Mouse (Mus musculus) neural tube, embryonic 14.5 days (tissue): ENCODE data around the gene R3hdml. TPM values are rescaled to one million over a fixed set of nuclear protein-coding genes. Genes with fewer than 3 reads are reported as not detected.
A peak's percentile ranks its signal among the peaks of the same experiment; 100 is the strongest.

ENCODE experiments used
- ATAC-seq: fragments of 200-750 bp; cut with Nextera tagmentation; 2 replicates; pipeline ENCODE4 v1.8.0; 2017; ENCODE audit warnings: low read depth, mild to moderate bottlenecking, moderate TSS enrichment, moderate library complexity
- H3K27ac ChIP-seq: fragments of 300-500 bp; sonication (generic); 2 replicates; pipeline ENCODE4 v1.5.1; 2014; ENCODE audit warnings: low read depth, mild to moderate bottlenecking, control low read depth, low read length, moderate library complexity, mixed read lengths
- H3K27me3 ChIP-seq: fragments of 300-500 bp; sonication (generic); 2 replicates; pipeline ENCODE4 v1.6.1; 2014; ENCODE audit warnings: low read length; ENCODE audit not compliant: control insufficient read depth, insufficient read depth
- H3K36me3 ChIP-seq: fragments of 300-500 bp; sonication (generic); 2 replicates; pipeline ENCODE4 v1.6.1; 2014; ENCODE audit warnings: low read length, mixed read lengths; ENCODE audit not compliant: control insufficient read depth, insufficient read depth
- H3K4me1 ChIP-seq: fragments of 300-500 bp; sonication (generic); 2 replicates; pipeline ENCODE4 v1.6.1; 2014; ENCODE audit warnings: low read length; ENCODE audit not compliant: control insufficient read depth, insufficient read depth
- H3K4me2 ChIP-seq: fragments of 300-500 bp; sonication (generic); 2 replicates; pipeline ENCODE4 v1.6.1; 2014; ENCODE audit warnings: mild to moderate bottlenecking, low read depth, low read length, control low read depth
- H3K4me3 ChIP-seq: fragments of 300-500 bp; sonication (generic); 2 replicates; pipeline ENCODE4 v1.5.1; 2014; ENCODE audit warnings: low read depth, low read length, control low read depth, mixed read lengths
- H3K9ac ChIP-seq: fragments of 300-500 bp; sonication (generic); replicated peaks from 2 replicates; pipeline ENCODE4 v1.6.1; 2014; ENCODE audit warnings: low read depth, mild to moderate bottlenecking, control low read depth, low read length, mixed read lengths
- H3K9me3 ChIP-seq: fragments of 300-500 bp; sonication (generic); 2 replicates; pipeline ENCODE4 v1.6.1; 2016; ENCODE audit warnings: low read length; ENCODE audit not compliant: control insufficient read depth
- WGBS: fragments of 180-500 bp; shearing (Covaris S2); extraction: QIAGEN DNeasy Blood & Tissue Kit; methylation state at CpG from one replicate; pipeline ENCODE4 v1.1.7; 2014; 5-methylcytosine and 5-hydroxymethylcytosine counted together
- polyA plus RNA-seq: library from polyadenylated mRNA; unstranded; fragments of >200 nt; fragmentation: Nextera tagmentation; extraction: Ambion mirVana; gene quantifications from 2 replicates; pipeline ENCODE4 v1.2.1, GENCODE M21; 2014

R3hdml gene
- polyA plus RNA-seq, 1 experiment from 2014 or later = 0.19 TPM

- no peak overlapping the region for H3K27ac ChIP-seq
- WGBS = 94% methylated on average over 6 of the region's 6 CpGs
Observed at GRCm38 (mm10) chr2:163467585-163467984, 24.5 kb upstream of the R3hdml start.

GRCm38 (mm10) chr2:163468866-163469265 is 23.3 kb upstream of the R3hdml start:
- H3K36me3 ChIP-seq = peaks cover 22% of the 10 kb centered on the region
- WGBS = 93% methylated on average over 6 of the region's 6 CpGs
- no peak overlapping the region for H3K27ac ChIP-seq
- no peak overlapping the region for H3K4me2 ChIP-seq
- no peaks in the 10 kb centered on the region for H3K9me3 ChIP-seq
- no peak for ATAC-seq
- no peaks in the 10 kb centered on the region for H3K27me3 ChIP-seq
- no peak overlapping the region for H3K4me3 ChIP-seq
- no peak overlapping the region for H3K9ac ChIP-seq
- 0 out of 2 replicates have a peak, but pooled peaks cover 4% of the 10 kb centered on the region for H3K4me1 ChIP-seq

More at GRCm38 (mm10) chr2:163467585-163467984, 24.5 kb upstream of the R3hdml start:
- H3K4me1 ChIP-seq = 0 out of 2 replicates have a peak, but pooled peaks cover 4% of the 10 kb centered on the region
- no peak overlapping the region for H3K9ac ChIP-seq
- H3K9me3 ChIP-seq = no peaks in the 10 kb centered on the region
- H3K4me3 ChIP-seq = no peak overlapping the region
- peaks cover 22% of the 10 kb centered on the region for H3K36me3 ChIP-seq
- no peaks in the 10 kb centered on the region for H3K27me3 ChIP-seq
- H3K4me2 ChIP-seq = no peak overlapping the region
- no peak for ATAC-seq

DNA sequence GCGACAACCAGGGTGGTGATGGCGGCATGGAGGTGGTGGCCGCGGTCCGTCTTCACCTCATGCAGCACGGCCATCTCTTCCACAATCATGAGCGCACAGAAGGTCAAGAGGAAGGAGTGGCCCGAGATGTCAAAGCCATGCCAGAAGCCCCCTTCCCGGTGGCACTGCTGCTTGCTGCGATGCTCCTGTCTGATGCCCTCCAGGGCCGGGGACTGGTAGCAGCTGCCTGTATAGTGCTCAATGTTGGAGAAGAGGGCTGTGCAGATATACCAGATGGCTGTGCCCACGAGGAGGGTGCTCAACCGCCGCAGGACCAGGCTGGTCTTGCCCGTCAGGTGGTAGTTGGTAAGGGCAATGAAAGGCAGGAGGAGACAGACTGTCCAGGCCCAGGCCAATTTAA is 22.4 kb upstream of the R3hdml start:
- H3K27me3 ChIP-seq = no peaks in the 10 kb centered on the region
- H3K4me1 ChIP-seq = 0 out of 2 replicates have a peak, but pooled peaks cover 4% of the 10 kb centered on the region
- H3K4me3 ChIP-seq = no peak overlapping the region
- no peak for ATAC-seq
- H3K9ac ChIP-seq = no peak overlapping the region
- 94% methylated on average over 15 of the region's 15 CpGs for WGBS
- H3K4me2 ChIP-seq = no peak overlapping the region
- peaks cover 22% of the 10 kb centered on the region for H3K36me3 ChIP-seq
- H3K27ac ChIP-seq = no peak overlapping the region
- H3K9me3 ChIP-seq = no peaks in the 10 kb centered on the region

DNA sequence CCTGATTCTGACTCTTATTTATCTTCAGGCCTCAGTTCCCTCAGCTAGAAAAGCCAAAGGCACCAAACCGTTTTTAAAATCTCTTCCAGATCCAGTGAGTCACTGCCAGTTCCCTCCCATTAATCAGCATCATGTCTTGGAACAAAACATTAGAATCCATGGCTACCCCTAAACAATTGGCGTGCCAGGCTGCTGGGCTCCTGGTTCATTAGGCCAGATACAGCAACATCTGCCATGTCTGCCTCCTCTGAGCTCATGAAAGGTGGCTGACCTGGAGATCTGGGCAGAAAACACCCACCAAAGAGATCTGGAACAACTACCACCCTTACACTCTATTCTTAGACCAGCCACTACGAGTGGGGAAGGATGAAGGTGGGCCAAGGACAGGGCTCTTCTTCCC is 21.0 kb upstream of the R3hdml start:
- ATAC-seq = no peak
- 51% methylated on average over 3 of the region's 3 CpGs for WGBS
- Histone ChIP-seq H3K4me1 (0 out of 2 replicates have a peak, but pooled peaks cover 4% of the 10 kb centered on the region), H3K27me3 (no peaks in the 10 kb centered on the region), H3K36me3 (peaks cover 22% of the 10 kb centered on the region), H3K4me2 (peak overlapping the region; percentile 85; the same call in 1 of the 2 replicates), H3K9me3 (no peaks in the 10 kb centered on the region), H3K4me3 (no peak overlapping the region), H3K27ac (no peak overlapping the region), H3K9ac (no peak overlapping the region)

- ATAC-seq = peak; percentile 78
- H3K27ac ChIP-seq = peak overlapping the region; percentile 81
- H3K9me3 ChIP-seq = no peaks in the 10 kb centered on the region
- H3K4me1 ChIP-seq = 0 out of 2 replicates have a peak, but pooled peaks cover 4% of the 10 kb centered on the region
- peak overlapping the region; percentile 75 for H3K9ac ChIP-seq
- peak overlapping the region; percentile 85 for H3K4me2 ChIP-seq
- WGBS = 5% methylated on average over 36 of the region's 36 CpGs
- peaks cover 17% of the 10 kb centered on the region for H3K36me3 ChIP-seq
- H3K4me3 ChIP-seq = peak overlapping the region; percentile 87
- H3K27me3 ChIP-seq = no peaks in the 10 kb centered on the region
Observed at GRCm38 (mm10) chr2:163471710-163472465, 20.2 kb upstream of the R3hdml start.

GRCm38 (mm10) chr2:163472466-163472851 is 19.7 kb upstream of the R3hdml start, which contains the start of gene Fitm2:
TSS of gene Fitm2 (minus strand) at chr2:163472629.
- H3K27ac ChIP-seq = peak within 1 kb of the TSS; percentile 81
- peak within 1 kb of the TSS; percentile 87 for H3K4me3 ChIP-seq
- H3K9me3 ChIP-seq = no peaks in the 10 kb centered on the region
- under 1% methylated on average over 27 of the region's 30 CpGs for WGBS
- H3K27me3 ChIP-seq = no peaks in the 10 kb centered on the region
- 0 out of 2 replicates have a peak, but pooled peaks cover 4% of the 10 kb centered on the region for H3K4me1 ChIP-seq
- peak within 1 kb of the TSS; percentile 85 for H3K4me2 ChIP-seq
- ATAC-seq = peak; percentile 96
- H3K9ac ChIP-seq = peak within 1 kb of the TSS; percentile 75
- H3K36me3 ChIP-seq = peaks cover 14% of the 10 kb centered on the region

- H3K27ac ChIP-seq = no peak overlapping the region
- H3K4me3 ChIP-seq = no peak overlapping the region
- no peak overlapping the region for H3K9ac ChIP-seq
- 0 out of 2 replicates have a peak, but pooled peaks cover 3% of the 10 kb centered on the region for H3K27me3 ChIP-seq
- ATAC-seq = no peak
- no peaks in the 10 kb centered on the region for H3K9me3 ChIP-seq
- no peak overlapping the region for H3K4me2 ChIP-seq
- peaks cover 4% of the 10 kb centered on the region; the same call in 1 of the 2 replicates for H3K4me1 ChIP-seq
- 54% methylated on average over 18 of the region's 18 CpGs for WGBS
- H3K36me3 ChIP-seq = no peaks in the 10 kb centered on the region
Observed at GRCm38 (mm10) chr2:163480191-163480825, 11.8 kb upstream of the R3hdml start.

- under 1% methylated on average over 21 of the region's 21 CpGs for WGBS
- Histone ChIP-seq H3K9ac (peak overlapping the region; percentile 37; the same call in 1 of the 2 replicates), H3K4me3 (peak overlapping the region; percentile 16; the same call in 1 of the 2 replicates), H3K27me3 (0 out of 2 replicates have a peak, but pooled peaks cover 3% of the 10 kb centered on the region), H3K27ac (no peak overlapping the region), H3K4me2 (peak overlapping the region; percentile 47), H3K9me3 (no peaks in the 10 kb centered on the region), H3K36me3 (no peaks in the 10 kb centered on the region), H3K4me1 (peaks cover 4% of the 10 kb centered on the region; the same call in 1 of the 2 replicates)
- peak; percentile 34; the same call in 1 of the 2 replicates for ATAC-seq
Observed at GRCm38 (mm10) chr2:163481539-163482029, 10.5 kb upstream of the R3hdml start.
